Mouse (Mus musculus) heart, embryonic 14.5 days (tissue): ENCODE data around the gene Scaf8. TPM values are rescaled to one million over a fixed set of nuclear protein-coding genes. Genes with fewer than 3 reads are reported as not detected.
A peak's percentile ranks its signal among the peaks of the same experiment; 100 is the strongest.

ENCODE experiments used
- ATAC-seq: fragments of 200-750 bp; cut with Nextera tagmentation; 2 replicates; pipeline ENCODE4 v1.8.0; 2017; ENCODE audit warnings: low read depth, moderate TSS enrichment; ENCODE audit not compliant: insufficient number of reproducible peaks, insufficient read depth, low FRiP score
- H3K27ac ChIP-seq, 2 experiments: fragments of 200-500 bp in 1 of 2; fragments of 300-500 bp in 1 of 2; sonication (generic) in 1 of 2; replicated peaks in 1 of 2; 2 replicates each; pipeline ENCODE4 v1.5.1; 2012 to 2014; ENCODE audit warnings: low read depth in 2 of 2, low read length in 2 of 2, control low read depth in 1 of 2, mild to moderate bottlenecking in 1 of 2, mixed read lengths in 1 of 2; ENCODE audit not compliant: control insufficient read depth in 1 of 2, insufficient read depth in 1 of 2
- H3K27me3 ChIP-seq: fragments of 300-500 bp; sonication (generic); 2 replicates; pipeline ENCODE4 v1.6.1; 2014; ENCODE audit warnings: mild to moderate bottlenecking, low read length, control low read depth; ENCODE audit not compliant: control insufficient read depth, insufficient read depth
- H3K36me3 ChIP-seq: fragments of 300-500 bp; sonication (generic); 2 replicates; pipeline ENCODE4 v1.6.1; 2014; ENCODE audit warnings: mild to moderate bottlenecking, control low read depth, low read length, mixed read lengths; ENCODE audit not compliant: control insufficient read depth, insufficient read depth
- H3K4me1 ChIP-seq, 2 experiments: fragments of 200-500 bp in 1 of 2; fragments of 300-500 bp in 1 of 2; sonication (generic) in 1 of 2; 2 replicates each; pipeline ENCODE4 v1.6.1; 2012 to 2014; ENCODE audit warnings: low read length in 2 of 2, control low read depth in 1 of 2, mixed read lengths in 1 of 2; ENCODE audit not compliant: control insufficient read depth in 2 of 2, insufficient read depth in 2 of 2
- H3K4me2 ChIP-seq: fragments of 300-500 bp; sonication (generic); 2 replicates; pipeline ENCODE4 v1.6.1; 2014; ENCODE audit warnings: mild to moderate bottlenecking, low read length
- H3K4me3 ChIP-seq, 2 experiments: fragments of 200-500 bp in 1 of 2; fragments of 300-500 bp in 1 of 2; sonication (generic) in 1 of 2; 2 replicates each; pipeline ENCODE4 v1.5.1; 2012 to 2014; ENCODE audit warnings: low read length in 2 of 2, mild to moderate bottlenecking in 2 of 2, control low read depth in 1 of 2, low read depth in 1 of 2, moderate library complexity in 1 of 2; ENCODE audit not compliant: control insufficient read depth in 1 of 2, insufficient read depth in 1 of 2
- H3K9ac ChIP-seq: fragments of 300-500 bp; sonication (generic); 2 replicates; pipeline ENCODE4 v1.6.1; 2014; ENCODE audit warnings: mild to moderate bottlenecking, low read length
- H3K9me3 ChIP-seq: fragments of 300-500 bp; sonication (generic); 2 replicates; pipeline ENCODE4 v1.6.1; 2016; ENCODE audit warnings: low read length, control low read depth; ENCODE audit not compliant: control insufficient read depth
- WGBS: fragments of 180-500 bp; shearing (Covaris S2); extraction: QIAGEN DNeasy Blood & Tissue Kit; methylation state at CpG from one replicate; pipeline ENCODE4 v1.1.7; 2014; 5-methylcytosine and 5-hydroxymethylcytosine counted together
- polyA plus RNA-seq: library from polyadenylated mRNA; unstranded; fragments of >200 nt; fragmentation: Nextera tagmentation; extraction: Ambion mirVana; gene quantifications from 2 replicates; pipeline ENCODE4 v1.2.1, GENCODE M21; 2014

Gene Scaf8
- polyA plus RNA-seq, 1 experiment from 2014 or later = 16.8 TPM

DNA sequence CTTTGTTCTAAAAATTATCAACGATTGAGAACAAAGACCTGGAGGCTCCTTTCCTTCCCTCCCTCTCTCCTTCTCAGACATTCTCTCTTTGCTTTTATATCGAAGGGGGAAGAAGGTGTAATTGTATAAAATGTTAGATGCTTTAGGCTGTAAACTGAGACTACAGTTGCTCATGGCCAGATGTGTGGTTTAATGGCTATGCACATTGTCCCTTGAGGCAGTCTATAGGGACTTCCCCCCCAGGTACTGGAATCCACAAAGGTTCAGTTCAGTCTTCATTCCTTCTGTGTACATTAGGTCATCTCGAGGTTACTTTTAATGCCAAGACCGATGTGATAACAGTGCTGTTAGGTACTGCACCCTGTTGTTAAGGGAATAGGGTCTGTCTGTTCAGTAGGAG lies 89.1 kb downstream of the Scaf8 start:
- Histone ChIP-seq H3K9me3 (no peaks in the 10 kb centered on the region), H3K4me1 (peaks cover 4 to 13% of the 10 kb centered on the region in 2 experiments; a peak in 3 of 4 replicates), H3K36me3 (peaks cover 42% of the 10 kb centered on the region), H3K27me3 (no peaks in the 10 kb centered on the region), H3K27ac (no peak overlapping the region), H3K9ac (no peak overlapping the region), H3K4me2 (no peak overlapping the region), H3K4me3 (no peak overlapping the region)
- WGBS = 82% methylated on average over 4 of the region's 4 CpGs
- no peak for ATAC-seq

GRCm38 (mm10) chr17:3204826-3205405 lies 90.1 kb downstream of the Scaf8 start:
- ATAC-seq = no peak
- H3K4me3 ChIP-seq = no peak overlapping the region
- H3K27me3 ChIP-seq = no peaks in the 10 kb centered on the region
- H3K27ac ChIP-seq = no peak overlapping the region
- peaks cover 4 to 13% of the 10 kb centered on the region in 2 experiments; a peak in 3 of 4 replicates for H3K4me1 ChIP-seq
- H3K9me3 ChIP-seq = no peaks in the 10 kb centered on the region
- H3K9ac ChIP-seq = no peak overlapping the region
- WGBS = 81% methylated on average over 7 of the region's 7 CpGs
- peaks cover 39% of the 10 kb centered on the region for H3K36me3 ChIP-seq
- no peak overlapping the region for H3K4me2 ChIP-seq

DNA sequence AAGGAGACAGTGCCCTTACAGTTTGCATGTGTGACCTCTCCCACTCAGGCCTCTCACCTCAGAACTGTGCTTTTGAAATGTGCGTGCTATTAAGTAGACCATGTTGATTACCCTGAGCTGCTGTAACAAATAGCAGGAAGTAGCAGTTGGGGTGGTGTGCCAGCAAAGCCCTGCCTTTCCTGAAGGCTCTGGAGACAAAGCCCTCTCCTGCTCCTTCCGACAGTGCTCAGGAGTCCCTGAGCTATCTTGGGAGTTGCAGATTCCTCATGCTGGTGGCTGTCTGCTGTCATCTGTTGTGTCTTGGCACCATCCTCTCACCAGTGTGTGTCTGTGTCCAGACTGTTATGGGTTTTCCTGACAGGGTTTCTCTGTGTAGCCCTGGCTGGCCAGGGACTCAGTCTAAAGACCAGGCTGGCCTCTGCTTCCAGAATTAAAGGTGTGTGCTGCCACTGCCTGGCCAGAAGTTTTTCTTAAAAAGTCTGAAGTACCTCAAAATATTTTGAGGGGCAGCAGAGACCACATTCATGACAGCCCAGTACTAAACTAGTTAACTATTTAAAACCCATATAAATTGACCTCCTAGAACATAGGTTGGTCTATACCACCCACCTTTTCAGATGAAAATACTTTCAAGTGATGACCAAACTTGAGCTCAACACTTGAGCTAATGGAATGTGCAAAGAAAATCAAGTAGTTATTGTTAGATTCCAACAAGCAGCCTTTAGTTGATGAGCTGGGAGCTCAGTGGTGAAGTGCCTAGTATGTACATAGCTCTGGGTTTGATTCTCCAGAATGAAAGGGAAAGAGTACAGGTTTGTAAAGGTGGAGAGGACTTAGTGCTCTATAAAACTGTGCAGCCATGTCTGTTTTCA lies 92.0 kb downstream of the Scaf8 start:
- 23% methylated on average over 2 of the region's 2 CpGs for WGBS
- Histone ChIP-seq H3K27me3 (no peaks in the 10 kb centered on the region), H3K36me3 (peaks cover 26% of the 10 kb centered on the region; the same call in 1 of the 2 replicates), H3K4me2 (no peak overlapping the region), H3K4me1 (peaks cover 4 to 13% of the 10 kb centered on the region in 2 experiments; a peak in 3 of 4 replicates), H3K9me3 (no peaks in the 10 kb centered on the region), H3K4me3 (no peak overlapping the region), H3K27ac (peak overlapping the region; percentile 14 to 60; a peak in 2 of 4 replicates), H3K9ac (no peak overlapping the region)
- no peak for ATAC-seq

DNA sequence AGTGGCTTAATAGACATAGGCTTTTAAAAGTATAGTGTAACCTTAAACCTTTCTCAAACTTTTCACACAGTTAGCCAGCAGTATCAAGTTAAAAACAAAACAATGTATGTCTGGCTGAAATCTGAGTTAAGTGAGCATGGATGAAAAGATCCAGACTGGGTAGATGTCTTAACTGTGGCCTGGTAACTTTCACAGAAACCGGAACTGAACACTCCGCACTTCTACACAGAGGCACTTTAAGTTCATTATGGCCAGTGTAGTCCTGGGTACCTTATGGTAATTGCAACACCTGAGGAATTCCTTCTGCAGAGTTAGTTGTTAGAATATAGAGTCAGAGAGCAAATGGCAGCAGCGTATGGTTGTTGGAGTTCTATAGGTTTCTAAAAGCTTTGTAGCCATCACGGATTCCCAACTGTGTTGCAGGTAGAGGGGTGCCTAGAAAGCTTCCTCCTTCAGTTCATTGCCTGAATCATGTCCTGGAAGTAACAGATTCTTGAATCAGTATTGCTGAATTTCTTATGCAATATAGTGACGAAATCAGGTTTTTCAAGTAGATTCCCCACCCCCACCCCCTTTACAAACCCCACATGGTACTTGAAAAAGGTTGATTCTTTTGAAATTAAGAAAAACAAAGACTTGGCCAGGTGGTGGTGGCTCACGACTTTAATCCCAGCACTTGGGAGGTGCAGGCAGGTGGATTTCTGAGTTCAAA lies 92.9 kb downstream of the Scaf8 start:
- no peak for ATAC-seq
- 79% methylated on average over 6 of the region's 6 CpGs for WGBS
- Histone ChIP-seq H3K36me3 (peaks cover 30% of the 10 kb centered on the region; the same call in 1 of the 2 replicates), H3K4me1 (peaks cover 4 to 13% of the 10 kb centered on the region in 2 experiments; a peak in 3 of 4 replicates), H3K27me3 (no peaks in the 10 kb centered on the region), H3K9me3 (no peaks in the 10 kb centered on the region), H3K9ac (no peak overlapping the region), H3K4me2 (no peak overlapping the region), H3K27ac (no peak overlapping the region), H3K4me3 (no peak overlapping the region)

DNA sequence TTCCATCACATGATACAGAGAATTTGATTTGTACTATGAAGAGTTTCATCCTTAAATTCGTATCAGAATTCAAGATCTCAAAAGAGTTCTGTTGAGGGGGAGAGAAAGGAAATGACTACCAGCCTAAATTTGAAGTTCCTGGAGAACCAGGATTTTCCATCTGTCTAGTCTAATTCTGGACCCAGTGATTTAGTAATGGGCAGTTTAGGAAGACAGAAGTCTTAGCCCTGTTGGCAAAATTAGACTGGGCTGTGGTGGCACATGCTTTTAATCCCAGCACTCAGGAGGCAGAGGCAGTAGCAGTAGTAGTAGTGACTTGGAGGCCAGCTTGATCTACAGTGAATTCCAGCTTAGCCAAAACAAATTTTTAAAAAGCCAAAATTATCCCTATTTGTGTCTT lies 93.7 kb downstream of the Scaf8 start:
- Histone ChIP-seq H3K4me1 (peaks cover 4 to 13% of the 10 kb centered on the region in 2 experiments; a peak in 3 of 4 replicates), H3K4me2 (no peak overlapping the region), H3K36me3 (peaks cover 24% of the 10 kb centered on the region; the same call in 1 of the 2 replicates), H3K27me3 (no peaks in the 10 kb centered on the region), H3K27ac (no peak overlapping the region), H3K9ac (no peak overlapping the region), H3K9me3 (no peaks in the 10 kb centered on the region), H3K4me3 (no peak overlapping the region)
- no peak for ATAC-seq
- 84% methylated on average over 1 of the region's 1 CpGs for WGBS

GRCm38 (mm10) chr17:3209581-3209980 lies 94.8 kb downstream of the Scaf8 start:
- Histone ChIP-seq H3K27ac (no peak overlapping the region), H3K9me3 (no peaks in the 10 kb centered on the region), H3K36me3 (peaks cover 27% of the 10 kb centered on the region; the same call in 1 of the 2 replicates), H3K4me2 (no peak overlapping the region), H3K9ac (no peak overlapping the region), H3K27me3 (no peaks in the 10 kb centered on the region), H3K4me3 (no peak overlapping the region), H3K4me1 (peaks cover 4 to 13% of the 10 kb centered on the region in 2 experiments; a peak in 3 of 4 replicates)
- no peak for ATAC-seq
- WGBS = 97% methylated on average over 4 of the region's 4 CpGs

- 95% methylated on average over 5 of the region's 5 CpGs for WGBS
- Histone ChIP-seq H3K36me3 (peaks cover 32% of the 10 kb centered on the region), H3K4me1 (peaks cover 4 to 13% of the 10 kb centered on the region in 2 experiments; a peak in 3 of 4 replicates), H3K4me2 (no peak overlapping the region), H3K4me3 (no peak overlapping the region), H3K9ac (no peak overlapping the region), H3K27ac (no peak overlapping the region), H3K27me3 (no peaks in the 10 kb centered on the region), H3K9me3 (no peaks in the 10 kb centered on the region)
- ATAC-seq = no peak
Measured at GRCm38 (mm10) chr17:3210134-3210533, 95.4 kb downstream of the Scaf8 start.
